Mouse (Mus musculus) heart, embryonic 16.5 days (tissue): ENCODE results near the gene Stub1. TPM values are rescaled to one million over a fixed set of nuclear protein-coding genes. Genes with fewer than 3 reads are reported as not detected.
A peak's percentile ranks its signal among the peaks of the same experiment; 100 is the strongest.

ENCODE experiments used
- ATAC-seq: fragments of 200-750 bp; cut with Nextera tagmentation; replicated peaks from 2 replicates; pipeline ENCODE4 v1.8.0; 2017; ENCODE audit warnings: moderate number of reproducible peaks; ENCODE audit not compliant: insufficient read depth, low FRiP score; ENCODE audit errors: extremely low read depth
- H3K27ac ChIP-seq: fragments of 300-500 bp; sonication (generic); 2 replicates; pipeline ENCODE4 v1.5.1; 2014; ENCODE audit warnings: mild to moderate bottlenecking, low read length, control low read depth, moderate library complexity
- H3K27me3 ChIP-seq: fragments of 300-500 bp; sonication (generic); 2 replicates; pipeline ENCODE4 v1.6.1; 2014; ENCODE audit warnings: low read length, mixed read lengths; ENCODE audit not compliant: control insufficient read depth, insufficient read depth
- H3K36me3 ChIP-seq: fragments of 300-500 bp; sonication (generic); 2 replicates; pipeline ENCODE4 v1.6.1; 2014; ENCODE audit not compliant: control insufficient read depth, insufficient read depth
- H3K4me1 ChIP-seq: fragments of 300-500 bp; sonication (generic); 2 replicates; pipeline ENCODE4 v1.6.1; 2014; ENCODE audit warnings: low read length, mixed read lengths; ENCODE audit not compliant: control insufficient read depth, insufficient read depth
- H3K4me2 ChIP-seq: fragments of 300-500 bp; sonication (generic); 2 replicates; pipeline ENCODE4 v1.6.1; 2014; ENCODE audit warnings: low read depth, mild to moderate bottlenecking, control low read depth, low read length
- H3K4me3 ChIP-seq: fragments of 300-500 bp; sonication (generic); 2 replicates; pipeline ENCODE4 v1.5.1; 2014; ENCODE audit warnings: mild to moderate bottlenecking, control low read depth, low read length
- H3K9ac ChIP-seq: fragments of 300-500 bp; sonication (generic); 2 replicates; pipeline ENCODE4 v1.6.1; 2014; ENCODE audit warnings: low read length, control low read depth
- H3K9me3 ChIP-seq: fragments of 300-500 bp; sonication (generic); replicated peaks from 2 replicates; pipeline ENCODE4 v1.6.1; 2016; ENCODE audit warnings: low read length; ENCODE audit not compliant: control insufficient read depth
- WGBS: fragments of 180-500 bp; shearing (Covaris S2); extraction: QIAGEN DNeasy Blood & Tissue Kit; methylation state at CpG from one replicate; pipeline ENCODE4 v1.1.7; 2014; 5-methylcytosine and 5-hydroxymethylcytosine counted together
- polyA plus RNA-seq: library from polyadenylated mRNA; unstranded; fragments of >200 nt; fragmentation: Nextera tagmentation; extraction: Ambion mirVana; gene quantifications from 2 replicates; pipeline ENCODE4 v1.2.1, GENCODE M21; 2015

Gene Stub1
- polyA plus RNA-seq: 292 and 304 TPM in 2 replicates

- Histone ChIP-seq H3K9me3 (no peaks in the 10 kb centered on the region), H3K9ac (peak within 1 kb of the TSS; percentile 97), H3K27me3 (no peaks in the 10 kb centered on the region), H3K27ac (peak within 1 kb of the TSS; percentile 99), H3K4me2 (peak within 1 kb of the TSS; percentile 98), H3K36me3 (peaks cover 18% of the 10 kb centered on the region), H3K4me3 (peak within 1 kb of the TSS; percentile 90), H3K4me1 (peaks cover 67% of the 10 kb centered on the region)
- peak; percentile 76 for ATAC-seq
- under 1% methylated on average over 24 of the region's 24 CpGs for WGBS
These were observed at the start of gene Stub1 for GRCm38 (mm10) chr17:25833291-25833663. TSS of gene Stub1 (minus strand) at chr17:25833404.

GRCm38 (mm10) chr17:25882306-25882705 lies 49.1 kb upstream of the Stub1 start:
- WGBS: 50% methylated on average over 5 of the region's 5 CpGs

DNA sequence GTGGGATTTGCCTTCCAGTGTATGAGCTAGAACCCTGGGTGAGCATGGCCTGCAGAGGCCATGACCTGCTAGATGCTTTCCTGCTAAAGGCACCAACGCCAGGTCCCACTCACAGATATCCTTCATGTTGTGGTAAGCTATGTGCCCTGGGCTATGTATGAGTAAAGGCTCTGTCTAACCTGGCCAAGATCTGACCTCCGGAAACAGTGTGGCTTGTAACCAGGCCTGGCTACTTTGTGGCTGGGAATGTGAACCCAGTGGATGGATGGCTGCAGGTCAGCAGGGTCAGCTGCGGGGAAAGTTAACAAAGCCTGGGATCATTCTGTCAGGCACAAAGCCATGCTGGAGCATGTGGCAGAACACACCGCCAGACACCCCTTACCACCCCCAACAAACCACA lies 48.5 kb upstream of the Stub1 start:
- no peak for ATAC-seq
- peaks cover 16% of the 10 kb centered on the region for H3K36me3 ChIP-seq
- no peak overlapping the region for H3K4me2 ChIP-seq
- peaks cover 3% of the 10 kb centered on the region; the same call in 1 of the 2 replicates for H3K4me1 ChIP-seq
- H3K27ac ChIP-seq: no peak overlapping the region
- H3K4me3 ChIP-seq: no peak overlapping the region
- H3K9me3 ChIP-seq: no peaks in the 10 kb centered on the region
- H3K27me3 ChIP-seq: no peaks in the 10 kb centered on the region
- WGBS: 47% methylated on average over 4 of the region's 4 CpGs
- H3K9ac ChIP-seq: no peak overlapping the region

More at GRCm38 (mm10) chr17:25882306-25882705, 49.1 kb upstream of the Stub1 start:
- no peaks in the 10 kb centered on the region for H3K9me3 ChIP-seq
- no peak overlapping the region for H3K4me2 ChIP-seq
- ATAC-seq: no peak
- H3K27me3 ChIP-seq: no peaks in the 10 kb centered on the region
- H3K9ac ChIP-seq: no peak overlapping the region
- no peak overlapping the region for H3K4me3 ChIP-seq
- no peaks in the 10 kb centered on the region for H3K4me1 ChIP-seq
- H3K36me3 ChIP-seq: peaks cover 16% of the 10 kb centered on the region
- H3K27ac ChIP-seq: no peak overlapping the region

DNA sequence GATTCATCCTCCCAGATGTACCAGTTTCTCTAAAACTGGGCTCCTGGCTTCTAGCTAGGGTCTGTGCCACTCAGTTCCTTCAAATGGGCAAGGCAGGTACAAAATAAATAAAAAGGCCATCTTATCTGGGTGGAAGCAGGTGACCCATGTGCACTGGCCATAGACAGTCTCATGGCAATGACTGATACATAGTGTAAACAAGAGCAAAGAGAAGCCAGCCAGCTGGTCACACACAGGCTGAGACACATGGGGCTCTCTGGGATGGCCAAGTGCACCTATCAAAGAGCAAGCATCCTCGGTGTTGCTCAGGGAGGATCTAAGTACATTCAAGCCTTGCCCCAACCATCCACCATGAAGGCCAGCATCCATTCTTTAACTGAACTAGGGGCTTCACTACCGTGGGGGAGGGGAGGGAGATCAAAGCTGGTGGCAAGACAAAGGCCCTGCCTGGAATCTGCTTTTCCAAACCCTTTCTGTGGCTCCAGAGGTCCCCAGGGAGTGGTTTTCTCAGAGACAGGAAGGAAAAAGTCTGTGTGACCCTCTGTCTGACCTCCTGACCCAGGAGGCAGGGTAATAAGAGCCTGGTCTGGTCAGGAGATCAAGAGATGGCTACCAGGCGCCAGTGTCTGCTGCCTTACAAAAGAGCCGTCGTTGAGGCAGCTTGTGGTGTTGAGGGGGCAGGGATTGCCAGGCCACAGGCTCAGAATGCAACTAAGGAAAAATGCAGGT lies 47.9 kb upstream of the Stub1 start:
- Histone ChIP-seq H3K4me2 (no peak overlapping the region), H3K4me1 (peaks cover 9% of the 10 kb centered on the region), H3K9ac (no peak overlapping the region), H3K36me3 (peaks cover 16% of the 10 kb centered on the region), H3K27ac (no peak overlapping the region), H3K9me3 (no peaks in the 10 kb centered on the region), H3K27me3 (no peaks in the 10 kb centered on the region), H3K4me3 (no peak overlapping the region)
- 21% methylated on average over 5 of the region's 5 CpGs for WGBS
- no peak for ATAC-seq

DNA sequence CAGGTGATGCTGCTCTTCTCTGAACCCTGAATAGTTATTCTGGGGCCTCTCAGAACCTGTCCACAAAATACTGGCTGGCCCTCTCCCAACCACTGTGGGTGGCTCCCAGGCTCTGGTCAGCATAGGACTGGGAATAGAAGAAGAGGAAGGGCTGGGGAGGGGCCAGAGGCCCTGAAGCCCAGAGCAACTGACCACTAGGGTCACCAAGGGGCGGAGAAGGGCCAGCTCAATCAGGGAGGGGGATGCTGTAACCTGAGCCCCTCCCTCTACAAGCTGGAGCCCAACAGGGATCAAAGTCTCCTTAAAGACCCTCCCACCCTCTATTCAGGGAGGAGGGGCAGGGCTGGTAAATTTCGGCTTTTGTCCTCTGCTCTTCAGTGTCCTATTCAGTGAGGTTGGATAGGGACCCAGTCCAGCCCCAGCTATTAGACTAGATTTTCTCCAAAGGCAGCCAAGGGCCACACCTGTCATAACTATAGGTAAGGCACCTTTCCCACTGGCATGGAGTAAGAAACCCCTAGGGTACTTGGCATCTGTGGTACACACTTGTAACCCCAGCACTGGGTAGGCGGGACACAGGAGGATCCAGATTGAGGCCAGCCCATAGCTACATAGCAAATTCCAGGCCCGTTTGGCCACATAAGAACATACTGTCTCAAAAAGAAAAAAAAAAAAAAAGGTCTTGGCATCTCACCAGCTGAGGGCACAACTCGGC lies 47.1 kb upstream of the Stub1 start, which contains the start of gene Wfikkn1:
Wfikkn1 (minus strand) TSS at position 663 of the 715 bp plus-strand sequence.
- 61% methylated on average over 5 of the region's 5 CpGs for WGBS
- Histone ChIP-seq H3K9ac (no peak within 1 kb of the TSS), H3K4me2 (no peak within 1 kb of the TSS), H3K9me3 (no peaks in the 10 kb centered on the region), H3K4me3 (no peak within 1 kb of the TSS), H3K27ac (no peak within 1 kb of the TSS), H3K36me3 (peaks cover 16% of the 10 kb centered on the region), H3K4me1 (peaks cover 11% of the 10 kb centered on the region), H3K27me3 (no peaks in the 10 kb centered on the region)
- no peak for ATAC-seq

DNA sequence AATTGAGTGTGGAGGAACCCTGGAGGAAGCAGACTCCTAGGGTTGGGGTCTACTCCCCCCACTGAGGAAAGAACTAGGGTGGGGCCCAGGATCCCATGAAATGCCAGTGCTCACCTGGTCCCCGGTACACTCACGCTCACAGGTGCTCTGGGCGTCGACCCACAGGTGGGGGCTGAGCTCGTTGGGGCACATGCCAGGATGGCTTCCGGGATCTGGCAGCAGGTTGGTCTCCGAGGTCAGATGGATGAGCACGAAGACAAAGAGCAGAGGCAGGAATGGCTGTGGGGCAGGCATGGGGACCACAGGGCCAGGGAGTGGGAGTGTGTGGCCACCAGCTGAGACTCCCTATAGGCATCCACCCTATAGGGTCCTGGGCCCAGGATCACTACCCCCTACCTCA lies 46.5 kb upstream of the Stub1 start:
- Histone ChIP-seq H3K4me3 (no peak overlapping the region), H3K4me1 (peaks cover 11% of the 10 kb centered on the region), H3K36me3 (peaks cover 16% of the 10 kb centered on the region), H3K9me3 (no peaks in the 10 kb centered on the region), H3K27ac (no peak overlapping the region), H3K4me2 (no peak overlapping the region), H3K27me3 (no peaks in the 10 kb centered on the region), H3K9ac (no peak overlapping the region)
- WGBS: 79% methylated on average over 8 of the region's 8 CpGs
- ATAC-seq: no peak

- H3K9me3 ChIP-seq: no peaks in the 10 kb centered on the region
- 69% methylated on average over 4 of the region's 4 CpGs for WGBS
- no peak overlapping the region for H3K27ac ChIP-seq
- H3K9ac ChIP-seq: no peak overlapping the region
- peaks cover 14% of the 10 kb centered on the region for H3K36me3 ChIP-seq
- H3K27me3 ChIP-seq: no peaks in the 10 kb centered on the region
- no peak overlapping the region for H3K4me2 ChIP-seq
- no peak for ATAC-seq
- H3K4me3 ChIP-seq: no peak overlapping the region
- peaks cover 13% of the 10 kb centered on the region for H3K4me1 ChIP-seq
These were observed 46.1 kb upstream of the Stub1 start for GRCm38 (mm10) chr17:25879261-25879660.

- H3K27ac ChIP-seq: no peak overlapping the region
- H3K36me3 ChIP-seq: peaks cover 10% of the 10 kb centered on the region
- H3K9me3 ChIP-seq: no peaks in the 10 kb centered on the region
- no peak overlapping the region for H3K9ac ChIP-seq
- 93% methylated on average over 19 of the region's 19 CpGs for WGBS
- ATAC-seq: no peak
- H3K27me3 ChIP-seq: no peaks in the 10 kb centered on the region
- no peak overlapping the region for H3K4me2 ChIP-seq
- no peak overlapping the region for H3K4me3 ChIP-seq
- peaks cover 19% of the 10 kb centered on the region for H3K4me1 ChIP-seq
These were observed 45.5 kb upstream of the Stub1 start for GRCm38 (mm10) chr17:25878611-25879180.
